Mouse (Mus musculus): ENCODE results near the gene 4930516K23Rik. TPM values are rescaled to one million over a fixed set of nuclear protein-coding genes. Genes with fewer than 3 reads are reported as not detected.

The 4930516K23Rik gene
- polyA plus RNA-seq, 1 experiment from 2014 or later, result not detected

DNA sequence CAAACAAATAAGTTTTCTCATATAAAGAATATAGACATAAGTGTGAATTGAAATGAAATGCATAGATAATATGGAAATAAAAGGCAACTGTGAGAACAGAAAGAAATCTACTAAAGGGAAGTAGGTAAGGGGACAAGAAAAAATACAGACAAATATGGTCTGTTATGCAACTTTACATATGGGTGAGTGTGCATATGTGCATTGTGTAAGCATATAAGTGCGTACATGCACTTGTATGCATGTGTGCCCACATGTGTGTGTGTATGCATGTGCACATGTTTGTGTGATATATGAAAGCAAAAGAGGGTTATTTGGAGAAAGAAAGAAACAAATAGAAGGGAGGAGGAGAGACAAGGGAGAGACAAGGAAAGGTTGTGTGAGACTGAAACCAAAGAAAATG, 42.3 kb downstream of the 4930516K23Rik start:
- 68% methylated on average over 1 of the region's 1 CpGs for WGBS (ENCODE audit: insufficient replicate concordance)
- Histone ChIP-seq H3K27me3 (replicated peaks) (no peaks in the 10 kb centered on the region), H3K27ac (no peak overlapping the region), H3K9me3 (replicated peaks) (no peaks in the 10 kb centered on the region), H3K36me3 (no peaks in the 10 kb centered on the region), H3K4me3 (no peak overlapping the region), H3K4me2 (no peak overlapping the region), H3K9ac (no peak overlapping the region), H3K4me1 (no peaks in the 10 kb centered on the region)
- no peak for ATAC-seq

DNA sequence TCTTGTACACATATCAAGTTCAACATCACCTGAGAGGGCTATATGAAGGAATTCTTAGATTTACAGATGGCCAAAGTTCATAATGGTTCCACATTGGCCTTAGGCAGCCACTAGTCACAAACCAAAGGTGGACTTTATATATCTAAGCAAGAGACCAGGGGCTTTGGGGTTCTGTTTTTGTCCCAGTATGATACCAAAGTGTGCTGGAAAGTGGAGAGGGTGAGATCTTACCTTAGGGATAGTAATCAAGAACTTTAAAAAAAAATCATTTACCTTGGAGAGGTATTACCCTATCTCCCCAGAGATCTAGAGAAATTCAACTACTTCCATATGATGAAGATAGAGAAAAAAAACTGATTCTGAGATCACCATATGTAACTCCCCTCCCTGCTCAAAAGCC, 44.0 kb downstream of the 4930516K23Rik start, which contains the start of gene Olfr639:
Gene Olfr639 (minus strand): TSS at position 101 of the 400 bp plus-strand sequence.
- Histone ChIP-seq H3K27me3 (replicated peaks) (no peaks in the 10 kb centered on the region), H3K27ac (no peak within 1 kb of the TSS), H3K4me3 (no peak within 1 kb of the TSS), H3K9me3 (replicated peaks) (no peaks in the 10 kb centered on the region), H3K4me1 (no peaks in the 10 kb centered on the region), H3K4me2 (no peak within 1 kb of the TSS), H3K36me3 (no peaks in the 10 kb centered on the region), H3K9ac (no peak within 1 kb of the TSS)
- no peak for ATAC-seq

Other genes with a start within 250 kb of the 4930516K23Rik start
- 37,996 and 38,837 TPM in 2 replicates for gene Hbb-bt, start 247.4 kb downstream of the 4930516K23Rik start, polyA plus RNA-seq (2016; fragmentation: Nextera tagmentation; extraction: Ambion mirVana)
- 70,723 and 73,152 TPM in 2 replicates for gene Hbb-bs, start 233.3 kb downstream of the 4930516K23Rik start, polyA plus RNA-seq (2016; fragmentation: Nextera tagmentation; extraction: Ambion mirVana)
- 0.72 and 1.2 TPM in 2 replicates for gene Hbb-bh2, start 220.9 kb downstream of the 4930516K23Rik start, polyA plus RNA-seq (2016; fragmentation: Nextera tagmentation; extraction: Ambion mirVana)
- 1,392 and 1,481 TPM in 2 replicates for gene Hbb-bh1, start 218.3 kb downstream of the 4930516K23Rik start, polyA plus RNA-seq (2016; fragmentation: Nextera tagmentation; extraction: Ambion mirVana)
- 9,927 and 10,875 TPM in 2 replicates for gene Hbb-y, start 208.2 kb downstream of the 4930516K23Rik start, polyA plus RNA-seq (2016; fragmentation: Nextera tagmentation; extraction: Ambion mirVana)
- gene Olfr66, start 175.2 kb downstream of the 4930516K23Rik start, polyA plus RNA-seq (2016; fragmentation: Nextera tagmentation; extraction: Ambion mirVana), result not detected in 2 replicates
- not detected in 2 replicates for gene Olfr64, start 167.0 kb downstream of the 4930516K23Rik start, polyA plus RNA-seq (2016; fragmentation: Nextera tagmentation; extraction: Ambion mirVana)
- gene Olfr65, start 158.0 kb downstream of the 4930516K23Rik start, polyA plus RNA-seq (2016; fragmentation: Nextera tagmentation; extraction: Ambion mirVana), result not detected in 2 replicates
- 0.30 TPM in 1 of 2 replicates, not detected in the other for gene Olfr631, start 132.6 kb downstream of the 4930516K23Rik start, polyA plus RNA-seq (2016; fragmentation: Nextera tagmentation; extraction: Ambion mirVana)
- gene Olfr632, start 127.1 kb downstream of the 4930516K23Rik start, polyA plus RNA-seq (2016; fragmentation: Nextera tagmentation; extraction: Ambion mirVana), result 0.17 and 0.35 TPM in 2 replicates
- gene Olfr633, start 117.0 kb downstream of the 4930516K23Rik start, polyA plus RNA-seq (2016; fragmentation: Nextera tagmentation; extraction: Ambion mirVana), result 0.08 TPM in 1 of 2 replicates, not detected in the other
- gene Olfr635, start 90.3 kb downstream of the 4930516K23Rik start, polyA plus RNA-seq (2016; fragmentation: Nextera tagmentation; extraction: Ambion mirVana), result not detected in 2 replicates
- gene Olfr638, start 62.7 kb downstream of the 4930516K23Rik start, polyA plus RNA-seq (2016; fragmentation: Nextera tagmentation; extraction: Ambion mirVana), result not detected in 2 replicates
- gene Olfr639, start 44.1 kb downstream of the 4930516K23Rik start, polyA plus RNA-seq (2016; fragmentation: Nextera tagmentation; extraction: Ambion mirVana), result not detected in 2 replicates
- not detected in 2 replicates for gene Olfr640, start 35.9 kb downstream of the 4930516K23Rik start, polyA plus RNA-seq (2016; fragmentation: Nextera tagmentation; extraction: Ambion mirVana)
- not detected in 2 replicates for gene Olfr641, start 26.0 kb downstream of the 4930516K23Rik start, polyA plus RNA-seq (2016; fragmentation: Nextera tagmentation; extraction: Ambion mirVana)
- gene Olfr642, start 8.8 kb downstream of the 4930516K23Rik start, polyA plus RNA-seq (2016; fragmentation: Nextera tagmentation; extraction: Ambion mirVana), result not detected in 2 replicates
- not detected in 2 replicates for gene Olfr644, start 10.4 kb upstream of the 4930516K23Rik start, polyA plus RNA-seq (2016; fragmentation: Nextera tagmentation; extraction: Ambion mirVana)
- gene Olfr645, start 24.0 kb upstream of the 4930516K23Rik start, polyA plus RNA-seq (2016; fragmentation: Nextera tagmentation; extraction: Ambion mirVana), result not detected in 2 replicates
- gene Olfr646, start 43.4 kb upstream of the 4930516K23Rik start, polyA plus RNA-seq (2016; fragmentation: Nextera tagmentation; extraction: Ambion mirVana), result not detected in 2 replicates
- gene Ubqln5, start 68.4 kb upstream of the 4930516K23Rik start, polyA plus RNA-seq (2016; fragmentation: Nextera tagmentation; extraction: Ambion mirVana), result not detected in 2 replicates
- not detected in 2 replicates for gene Olfr643, start 76.0 kb upstream of the 4930516K23Rik start, polyA plus RNA-seq (2016; fragmentation: Nextera tagmentation; extraction: Ambion mirVana)
- gene Ubqln3, start 81.8 kb upstream of the 4930516K23Rik start, polyA plus RNA-seq (2016; fragmentation: Nextera tagmentation; extraction: Ambion mirVana), result not detected in 2 replicates
- gene Ubqlnl, start 89.1 kb upstream of the 4930516K23Rik start, polyA plus RNA-seq (2016; fragmentation: Nextera tagmentation; extraction: Ambion mirVana), result not detected in 2 replicates
- gene Olfm5, start 103.4 kb upstream of the 4930516K23Rik start, polyA plus RNA-seq (2016; fragmentation: Nextera tagmentation; extraction: Ambion mirVana), result not detected in 2 replicates
- gene Olfr648, start 121.9 kb upstream of the 4930516K23Rik start, polyA plus RNA-seq (2016; fragmentation: Nextera tagmentation; extraction: Ambion mirVana), result 0.05 and 0.11 TPM in 2 replicates
- gene Olfr649, start 134.5 kb upstream of the 4930516K23Rik start, polyA plus RNA-seq (2016; fragmentation: Nextera tagmentation; extraction: Ambion mirVana), result not detected in 2 replicates
- 1.6 and 1.7 TPM in 2 replicates for gene Trim6, start 157.3 kb upstream of the 4930516K23Rik start, polyA plus RNA-seq (2016; fragmentation: Nextera tagmentation; extraction: Ambion mirVana)
- 1.2 and 1.7 TPM in 2 replicates for gene Trim34a, start 183.0 kb upstream of the 4930516K23Rik start, polyA plus RNA-seq (2016; fragmentation: Nextera tagmentation; extraction: Ambion mirVana)
- 0.33 and 0.38 TPM in 2 replicates for gene Trim5, start 226.6 kb upstream of the 4930516K23Rik start, polyA plus RNA-seq (2016; fragmentation: Nextera tagmentation; extraction: Ambion mirVana)

Data from liver, embryonic 12.5 days (tissue).